In the genomic region with DNA sequence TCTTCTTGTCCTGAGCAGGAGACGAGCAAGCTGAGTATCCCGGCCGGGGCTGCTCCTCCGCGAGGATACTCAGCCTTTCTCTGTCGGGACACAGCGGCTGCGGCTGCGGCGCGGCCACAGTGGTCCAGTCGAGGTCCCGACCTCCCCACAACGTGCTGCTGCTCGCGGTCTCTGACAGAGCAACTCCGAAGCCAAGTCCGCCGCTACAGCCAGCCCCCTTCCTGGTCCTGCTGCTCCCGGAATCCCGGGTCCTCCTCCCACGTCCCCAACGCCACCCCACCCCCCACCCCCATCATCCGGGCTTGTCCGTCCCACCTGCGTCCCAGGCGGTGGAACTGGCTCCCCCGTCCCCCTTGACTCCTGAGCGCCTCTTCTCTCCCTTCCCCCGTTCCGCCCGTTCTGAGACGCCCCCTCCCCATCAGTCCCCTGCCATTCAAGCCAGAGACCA, we compare ENCODE assay signal across 8 mouse cellular contexts. TPM values are rescaled to one million over a fixed set of nuclear protein-coding genes. Genes with fewer than 3 reads are reported as not detected.
DNase-seq lines count a peak whose midpoint lies in the region; ATAC-seq and TF ChIP-seq lines count a peak whose summit lies in the region.

No protein-coding gene starts in this region.

- no peak for TF ChIP-seq EP300 in stomach, postnatal 0 days (optimal IDR thresholded peaks at IDR 0.05)

- no peak overlapping the region for H3K27ac ChIP-seq in embryonic facial prominence, embryonic 12.5 days
- H3K27ac ChIP-seq in hindbrain, embryonic 15.5 days (replicated peaks) = no peak overlapping the region
- H3K27ac ChIP-seq in stomach, postnatal 0 days (replicated peaks) = no peak overlapping the region
- H3K27ac ChIP-seq in thymus, adult 2 months (ENCODE audit: control insufficient read depth, insufficient read depth, low read length) = no peak overlapping the region

- under 1% methylated on average over 33 of the region's 33 CpGs for WGBS in embryonic facial prominence, embryonic 12.5 days
- under 1% methylated on average over 33 of the region's 33 CpGs for WGBS in hindbrain, embryonic 15.5 days
- under 1% methylated on average over 32 of the region's 33 CpGs for WGBS in stomach, postnatal 0 days
- WGBS in thymus, adult 2 months = 2% methylated on average over 33 of the region's 33 CpGs

- peak; percentile 18 for DNase-seq in ovary, postnatal 36 days (ENCODE audit: low spot score)
- no peak for DNase-seq in ovary, postnatal 14 days (ENCODE audit: low spot score)
- peak; percentile 29 for DNase-seq in lung, postnatal 10 days
- DNase-seq in stomach, postnatal 0 days (ENCODE audit: low spot score) = peak; percentile 21
- DNase-seq in left cerebral cortex, postnatal 14 days (ENCODE audit: low spot score in 2 of 2) = no peak
- DNase-seq in thymus, adult 2 months = no peak

- no peak for TF ChIP-seq CTCF in stomach, postnatal 0 days (IDR thresholded peaks at IDR 0.05; ENCODE audit: low read depth)
- no peak for TF ChIP-seq CTCF in thymus, adult 2 months (IDR thresholded peaks at IDR 0.05; ENCODE audit: borderline replicate concordance, control insufficient read depth, extremely low read depth, insufficient read depth, low read length, poor library complexity)

- no peak for ATAC-seq in embryonic facial prominence, embryonic 12.5 days (ENCODE audit: insufficient number of reproducible peaks, insufficient read depth, low FRiP score, low TSS enrichment)
- ATAC-seq in hindbrain, embryonic 15.5 days (ENCODE audit: low FRiP score, low read depth) = peak; percentile 45; the same call in 1 of the 2 replicates
- no peak for ATAC-seq in stomach, postnatal 0 days (ENCODE audit: low FRiP score, low TSS enrichment)

- peak overlapping the region; percentile 90 for H3K4me2 ChIP-seq in embryonic facial prominence, embryonic 12.5 days (replicated peaks)
- H3K4me2 ChIP-seq in hindbrain, embryonic 15.5 days = peak overlapping the region; percentile 99
- H3K4me2 ChIP-seq in stomach, postnatal 0 days (replicated peaks; ENCODE audit: low read depth) = peak overlapping the region; percentile 85

- H3K4me1 ChIP-seq in embryonic facial prominence, embryonic 12.5 days = no peaks in the 10 kb centered on the region
- peaks cover 11% of the 10 kb centered on the region; the same call in 1 of the 2 replicates for H3K4me1 ChIP-seq in hindbrain, embryonic 15.5 days (replicated peaks)
- H3K4me1 ChIP-seq in stomach, postnatal 0 days (replicated peaks; ENCODE audit: control insufficient read depth, insufficient read depth) = no peaks in the 10 kb centered on the region
- no peaks in the 10 kb centered on the region for H3K4me1 ChIP-seq in thymus, adult 2 months (replicated peaks; ENCODE audit: control insufficient read depth, insufficient read depth, low read length)

- no peaks in the 10 kb centered on the region for H3K9me3 ChIP-seq in embryonic facial prominence, embryonic 12.5 days
- no peaks in the 10 kb centered on the region for H3K9me3 ChIP-seq in hindbrain, embryonic 15.5 days
- no peaks in the 10 kb centered on the region for H3K9me3 ChIP-seq in stomach, postnatal 0 days (ENCODE audit: control insufficient read depth, low read length)

- intact Hi-C loops in left cerebral cortex, postnatal 14 days (cut with DNase I) = no loop called here

- no peaks in the 10 kb centered on the region for H3K36me3 ChIP-seq in embryonic facial prominence, embryonic 12.5 days
- no peaks in the 10 kb centered on the region for H3K36me3 ChIP-seq in hindbrain, embryonic 15.5 days
- H3K36me3 ChIP-seq in stomach, postnatal 0 days (ENCODE audit: control insufficient read depth, insufficient read depth, low read length) = no peaks in the 10 kb centered on the region
- no peaks in the 10 kb centered on the region for H3K36me3 ChIP-seq in thymus, adult 2 months (ENCODE audit: control insufficient read depth, insufficient read depth, low read length)

- H3K4me3 ChIP-seq in embryonic facial prominence, embryonic 12.5 days = peak overlapping the region; percentile 50
- peak overlapping the region; percentile 53 for H3K4me3 ChIP-seq in hindbrain, embryonic 15.5 days
- peak overlapping the region; percentile 44 for H3K4me3 ChIP-seq in stomach, postnatal 0 days (ENCODE audit: low read depth, low read length)
- no peak overlapping the region for H3K4me3 ChIP-seq in thymus, adult 2 months (ENCODE audit: control insufficient read depth, insufficient read depth, low read length)

- no peak for TF ChIP-seq POLR2A in thymus, adult 2 months (IDR thresholded peaks at IDR 0.05; ENCODE audit: control insufficient read depth, extremely low read depth, insufficient read depth, low read length, poor library complexity)

- peak overlapping the region; percentile 49; the same call in 1 of the 2 replicates for H3K9ac ChIP-seq in embryonic facial prominence, embryonic 12.5 days
- peak overlapping the region; percentile 44 for H3K9ac ChIP-seq in hindbrain, embryonic 15.5 days
- H3K9ac ChIP-seq in stomach, postnatal 0 days (ENCODE audit: low read length) = peak overlapping the region; percentile 59

- peaks cover 19% of the 10 kb centered on the region for H3K27me3 ChIP-seq in embryonic facial prominence, embryonic 12.5 days
- H3K27me3 ChIP-seq in hindbrain, embryonic 15.5 days = peaks cover 13% of the 10 kb centered on the region; the same call in 1 of the 2 replicates
- no peaks in the 10 kb centered on the region for H3K27me3 ChIP-seq in stomach, postnatal 0 days (ENCODE audit: control insufficient read depth, insufficient read depth, low read length)
- H3K27me3 ChIP-seq in thymus, adult 2 months (ENCODE audit: control insufficient read depth, insufficient read depth, low read length) = peaks cover 9% of the 10 kb centered on the region

RNA-seq across cellular contexts. Expression of gene Pdcd2, which starts 9.4 kb away (rescaled TPM):
- 47.1 and 52.7 TPM in 2 replicates for polyA plus RNA-seq in embryonic facial prominence, embryonic 12.5 days (2016; fragmentation: Nextera tagmentation; extraction: Ambion mirVana)
- 58.2 TPM in 2 replicates for polyA plus RNA-seq in hindbrain, embryonic 15.5 days (2015; fragmentation: Nextera tagmentation; extraction: Ambion mirVana)
- 36.3 and 36.8 TPM in 2 replicates for polyA plus RNA-seq in stomach, postnatal 0 days (2015; fragmentation: Nextera tagmentation; extraction: Ambion mirVana)
- 10 to 100 TPM; 13.1 to 14.4 TPM for total RNA-seq in left cerebral cortex, postnatal 14 days (2021)
- polyA plus RNA-seq in thymus, adult 2 months (2012; rRNA removed) = 57.8 and 75.1 TPM in 2 replicates

RNA-seq across cellular contexts. Expression of gene Prdm9, which starts 27.7 kb away (rescaled TPM):
- polyA plus RNA-seq in embryonic facial prominence, embryonic 12.5 days (2016; fragmentation: Nextera tagmentation; extraction: Ambion mirVana) = 1.7 and 2.1 TPM in 2 replicates
- 1.4 and 2.3 TPM in 2 replicates for polyA plus RNA-seq in hindbrain, embryonic 15.5 days (2015; fragmentation: Nextera tagmentation; extraction: Ambion mirVana)
- polyA plus RNA-seq in stomach, postnatal 0 days (2015; fragmentation: Nextera tagmentation; extraction: Ambion mirVana) = 1.6 and 2.2 TPM in 2 replicates
- 1 to 10 TPM; 1.5 to 2.8 TPM for total RNA-seq in left cerebral cortex, postnatal 14 days (2021)
- 1.4 and 1.7 TPM in 2 replicates for polyA plus RNA-seq in thymus, adult 2 months (2012; rRNA removed)

RNA-seq across cellular contexts. Expression of gene Tbp, which starts 36.8 kb away (rescaled TPM):
- polyA plus RNA-seq in embryonic facial prominence, embryonic 12.5 days (2016; fragmentation: Nextera tagmentation; extraction: Ambion mirVana) = 50.9 and 53.9 TPM in 2 replicates
- 53.5 and 59.6 TPM in 2 replicates for polyA plus RNA-seq in hindbrain, embryonic 15.5 days (2015; fragmentation: Nextera tagmentation; extraction: Ambion mirVana)
- polyA plus RNA-seq in stomach, postnatal 0 days (2015; fragmentation: Nextera tagmentation; extraction: Ambion mirVana) = 19.0 and 20.5 TPM in 2 replicates
- total RNA-seq in left cerebral cortex, postnatal 14 days (2021) = 10 to 100 TPM; 25.3 to 31.0 TPM
- 114 and 128 TPM in 2 replicates for polyA plus RNA-seq in thymus, adult 2 months (2012; rRNA removed)

RNA-seq across cellular contexts. Expression of gene Psmb1, which starts 36.9 kb away (rescaled TPM):
- polyA plus RNA-seq in embryonic facial prominence, embryonic 12.5 days (2016; fragmentation: Nextera tagmentation; extraction: Ambion mirVana) = 244 and 252 TPM in 2 replicates
- 229 and 241 TPM in 2 replicates for polyA plus RNA-seq in hindbrain, embryonic 15.5 days (2015; fragmentation: Nextera tagmentation; extraction: Ambion mirVana)
- 221 and 222 TPM in 2 replicates for polyA plus RNA-seq in stomach, postnatal 0 days (2015; fragmentation: Nextera tagmentation; extraction: Ambion mirVana)
- total RNA-seq in left cerebral cortex, postnatal 14 days (2021) = 100 to 1,000 TPM; 124 to 125 TPM
- 139 and 164 TPM in 2 replicates for polyA plus RNA-seq in thymus, adult 2 months (2012; rRNA removed)

Comparison
In these comparisons a context has a peak if more than half of its experiments do, and no peak if none do; other contexts are left out.
1. DNase-seq: peak in ovary, postnatal 36 days (single experiment), lung, postnatal 10 days (single experiment) and stomach, postnatal 0 days (single experiment); none in ovary, postnatal 14 days (single experiment), left cerebral cortex, postnatal 14 days (0 of 2) and thymus, adult 2 months (single experiment).
2. Peak in every context shown above with its lines, with median percentiles within 50 percentile points of each other: H3K4me2 ChIP-seq and H3K9ac ChIP-seq.